Mouse (Mus musculus) kidney, postnatal 4 days (tissue): Measurements from ENCODE around the gene Elovl7.

Experiments used
- DNase-seq, 2 experiments: peaks; one replicate each; pipeline ENCODE4 v3.0.0; 2021; ENCODE audit warnings: mixed read lengths in 2 of 2

Elovl7 gene

GRCm38 (mm10) chr13:108214081-108214484, at the start of gene Elovl7:
Gene Elovl7, plus strand, starts transcription at chr13:108214404.
- DNase-seq, result peak; percentile 86 to 93

GRCm38 (mm10) chr13:108164621-108165020, 49.6 kb upstream of the Elovl7 start:
- no peak for DNase-seq

GRCm38 (mm10) chr13:108170002-108170401, 44.2 kb upstream of the Elovl7 start:
- no peak for DNase-seq

DNA sequence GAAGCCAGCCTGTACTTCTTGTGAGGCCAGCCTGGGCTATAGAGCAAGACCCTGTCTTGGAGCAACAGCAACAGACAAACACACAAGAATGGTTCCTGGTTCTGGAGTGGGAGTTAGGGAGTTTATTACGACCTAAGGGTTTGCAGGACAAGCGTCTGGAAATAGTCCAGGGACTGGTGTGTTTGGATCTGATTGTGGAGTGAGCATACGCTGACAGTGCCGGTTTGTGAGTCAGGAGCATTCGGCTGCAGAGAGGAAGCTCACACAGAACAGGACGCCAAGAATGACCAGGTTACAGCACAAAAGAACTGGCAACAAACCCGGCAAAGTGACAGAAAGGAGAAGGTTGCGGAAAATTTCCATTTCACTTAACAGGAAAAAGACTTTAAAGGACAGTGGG, 43.7 kb upstream of the Elovl7 start:
- DNase-seq, result no peak

DNA sequence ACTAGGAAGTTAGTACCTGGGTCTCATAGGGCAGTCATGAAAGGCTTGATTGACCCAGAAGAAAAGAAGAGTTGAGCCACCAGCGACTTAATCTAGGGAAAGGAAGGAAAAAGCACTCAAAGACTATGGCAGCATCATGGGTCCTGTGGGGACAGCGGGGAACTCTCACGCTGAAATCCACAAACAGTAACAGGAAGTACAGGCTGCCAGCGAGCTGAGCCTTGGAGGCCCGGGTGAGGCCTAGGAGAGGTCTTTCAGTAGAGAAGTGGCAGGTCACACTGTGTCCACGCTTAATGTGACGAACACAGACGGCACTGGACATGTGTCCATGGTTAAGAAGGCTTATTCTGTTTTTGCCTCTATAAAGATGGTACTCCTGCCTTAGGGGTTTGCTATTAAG, 34.6 kb upstream of the Elovl7 start:
- DNase-seq, result no peak

DNA sequence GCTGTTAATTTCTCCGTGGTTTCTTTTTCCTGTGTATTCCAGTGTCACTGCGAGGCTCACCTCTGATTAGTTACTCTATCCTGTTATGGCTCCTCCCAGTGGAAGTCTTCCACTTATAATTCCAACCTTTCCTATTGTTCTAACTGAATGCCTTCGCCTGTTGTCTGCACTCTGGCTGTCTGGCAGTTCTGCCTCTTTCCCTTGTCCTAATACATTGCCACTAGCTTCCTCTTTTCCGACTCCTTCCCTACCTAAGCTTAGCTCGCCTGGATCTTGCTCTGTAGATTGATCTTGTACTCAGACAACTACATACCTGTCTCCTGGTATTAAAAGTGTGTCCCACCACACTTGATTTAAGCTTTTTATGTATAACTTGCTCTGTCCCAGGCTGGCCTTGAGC, 33.4 kb upstream of the Elovl7 start:
- DNase-seq, result no peak

GRCm38 (mm10) chr13:108184743-108185255, 29.4 kb upstream of the Elovl7 start:
- DNase-seq, result no peak

- DNase-seq, result no peak
Observed at GRCm38 (mm10) chr13:108185530-108185929, 28.7 kb upstream of the Elovl7 start.

DNA sequence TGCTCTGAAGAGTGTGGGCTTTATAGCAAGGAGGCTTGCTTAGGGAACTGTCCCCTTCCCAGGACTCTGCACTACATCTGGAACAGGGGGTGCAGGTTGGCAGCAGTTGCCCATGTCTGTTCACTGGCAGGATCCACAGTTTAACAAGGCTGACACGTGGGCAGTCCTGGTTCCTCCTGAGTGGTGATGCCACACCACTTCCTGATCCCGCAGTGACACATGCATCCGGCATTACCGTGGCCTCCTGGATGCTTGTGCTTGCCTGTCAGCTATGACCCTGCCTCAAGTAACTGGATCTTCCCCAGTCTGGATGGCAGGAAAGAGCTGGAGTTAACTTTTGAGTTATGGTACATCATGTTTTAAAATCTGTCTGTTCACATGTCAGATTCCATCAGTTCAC, 26.2 kb upstream of the Elovl7 start:
- peak in 1 of 2 experiments; percentile 3 for DNase-seq

DNA sequence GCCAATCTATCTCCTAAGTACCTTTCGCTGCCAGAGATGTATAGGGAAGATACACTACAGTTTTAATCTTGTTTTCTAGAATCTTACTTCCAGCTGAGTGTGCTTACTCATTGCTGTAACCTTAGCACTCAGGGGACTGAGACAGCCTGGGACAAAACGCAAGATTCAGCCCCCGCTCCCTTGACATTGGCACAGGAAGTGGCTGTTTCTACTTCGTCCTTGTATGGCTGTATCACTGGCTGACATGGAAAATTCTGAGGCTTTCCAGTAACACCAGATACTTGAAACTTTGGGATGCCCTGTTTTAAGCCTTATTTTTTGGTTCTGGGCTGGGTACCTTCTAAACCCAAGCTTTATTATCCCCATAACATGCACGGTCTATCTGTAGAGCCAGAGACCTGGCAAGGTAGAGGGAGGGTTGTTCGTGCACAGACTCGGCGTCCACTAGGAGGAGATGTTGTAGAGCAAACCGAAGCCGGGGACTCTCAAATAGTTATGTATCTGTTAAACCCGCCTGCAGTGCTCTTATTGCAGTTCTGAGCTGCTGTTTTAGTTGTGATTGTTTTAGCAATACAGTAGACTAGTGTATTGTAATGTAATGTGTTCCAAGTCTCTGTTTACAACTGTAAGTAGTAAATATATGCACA, 23.0 kb upstream of the Elovl7 start:
- peak; percentile 73 to 76 for DNase-seq

DNA sequence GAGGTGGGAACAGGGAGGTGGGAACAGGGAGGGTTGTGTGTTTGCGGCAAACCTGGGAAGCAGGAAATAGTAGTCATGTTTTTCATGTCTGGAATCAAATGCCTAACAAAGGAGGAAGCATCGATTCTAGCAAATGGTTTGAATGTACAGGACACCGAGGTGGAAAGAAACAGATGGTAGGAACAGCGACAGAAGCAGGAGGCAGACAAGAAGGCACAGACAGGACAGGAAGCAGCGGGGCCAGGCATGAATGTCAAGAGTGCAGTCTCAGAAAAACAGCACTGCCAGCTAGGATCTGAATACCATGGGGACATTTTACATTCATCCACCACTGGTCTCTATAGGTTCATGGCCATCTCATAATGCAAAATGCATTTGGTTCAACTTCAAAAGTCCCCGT, 18.7 kb upstream of the Elovl7 start:
- DNase-seq, result no peak

- DNase-seq, result no peak
Observed at GRCm38 (mm10) chr13:108204857-108205256, 9.3 kb upstream of the Elovl7 start.

DNA sequence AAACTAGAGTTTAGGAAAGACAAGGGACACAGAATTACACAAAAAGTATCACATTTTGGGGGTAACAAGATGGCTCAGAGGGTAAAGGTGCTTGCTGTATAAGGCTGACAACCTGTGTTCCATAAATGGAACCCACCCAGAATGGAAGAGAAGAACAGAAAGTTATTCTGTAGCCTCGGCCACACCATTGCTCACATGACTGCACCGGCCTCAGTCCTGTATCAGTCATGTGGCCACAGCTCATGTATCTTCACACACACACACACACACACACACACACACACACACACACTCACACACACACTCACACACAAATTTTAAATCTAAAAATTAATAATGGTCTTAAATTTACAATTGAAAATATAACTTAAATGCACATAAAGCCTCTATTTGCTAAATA, 6.8 kb upstream of the Elovl7 start:
- no peak for DNase-seq

- no peak for DNase-seq
Observed at GRCm38 (mm10) chr13:108208090-108208489, 6.1 kb upstream of the Elovl7 start.

- DNase-seq, result no peak
Observed at GRCm38 (mm10) chr13:108210960-108211359, 3.2 kb upstream of the Elovl7 start.

DNA sequence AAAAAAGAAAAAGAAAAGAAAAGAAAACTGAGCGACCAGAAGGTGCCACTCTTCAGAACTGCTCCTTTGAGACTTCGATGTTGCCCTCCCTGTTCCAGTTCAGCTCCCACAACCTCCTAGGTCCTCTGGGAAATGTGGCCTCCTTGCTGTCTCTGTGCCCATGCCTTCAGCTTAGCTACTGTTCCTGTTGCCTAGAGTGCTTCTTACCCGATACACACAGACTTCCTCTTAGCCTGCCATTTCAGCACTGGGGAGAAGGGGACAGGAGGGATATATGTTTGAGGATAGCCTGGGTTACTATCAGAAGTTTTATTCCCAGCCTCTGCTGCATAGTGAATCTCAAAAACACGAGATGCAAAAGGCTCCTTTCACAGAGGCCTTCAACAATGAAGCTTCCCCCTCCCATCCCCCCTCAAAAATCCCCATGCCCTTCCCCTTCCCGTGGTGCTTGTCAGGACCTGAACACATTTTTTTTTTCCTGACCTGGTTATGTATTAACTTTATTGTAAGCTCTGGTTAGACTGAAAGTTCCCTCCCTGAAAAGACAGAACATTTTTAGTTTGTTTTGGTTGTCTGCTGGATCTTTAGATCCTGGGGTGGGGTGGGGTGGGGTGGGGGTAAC, 1.7 kb upstream of the Elovl7 start:
- DNase-seq, result peak in 1 of 2 experiments; percentile 46

GRCm38 (mm10) chr13:108214485-108215107, 392 bp downstream of the Elovl7 start:
- peak; percentile 51 to 68 for DNase-seq

DNA sequence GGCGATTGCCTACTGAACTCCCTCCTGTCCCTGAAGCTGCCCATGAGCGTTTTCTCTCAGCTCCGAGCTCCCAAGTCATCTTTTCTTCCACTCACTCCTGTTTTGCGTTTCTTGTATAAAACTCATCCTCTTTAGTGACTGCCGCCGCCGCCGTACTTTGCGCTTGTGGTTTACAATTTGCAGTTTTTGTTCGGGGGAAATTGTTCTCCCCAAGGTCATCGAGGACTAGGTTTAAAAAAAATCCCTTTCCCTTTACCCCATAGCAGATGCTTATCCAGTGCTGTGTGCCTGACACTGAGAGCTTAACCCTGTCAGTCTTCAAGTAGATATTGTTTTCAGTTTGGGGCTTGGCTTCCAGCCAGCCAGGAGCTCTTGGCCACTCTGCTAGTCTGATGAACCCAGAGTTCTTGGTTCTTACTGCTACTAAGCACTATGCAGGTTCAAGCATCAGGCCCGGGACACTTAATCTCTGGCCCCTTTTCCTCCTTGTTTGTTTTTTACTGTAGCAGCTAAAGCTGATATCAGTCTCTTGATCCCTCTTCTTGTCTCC, 1.1 kb downstream of the Elovl7 start:
- peak in 1 of 2 experiments; percentile 24 for DNase-seq

- DNase-seq, result no peak
Observed at GRCm38 (mm10) chr13:108219773-108220172, 5.6 kb downstream of the Elovl7 start.

DNA sequence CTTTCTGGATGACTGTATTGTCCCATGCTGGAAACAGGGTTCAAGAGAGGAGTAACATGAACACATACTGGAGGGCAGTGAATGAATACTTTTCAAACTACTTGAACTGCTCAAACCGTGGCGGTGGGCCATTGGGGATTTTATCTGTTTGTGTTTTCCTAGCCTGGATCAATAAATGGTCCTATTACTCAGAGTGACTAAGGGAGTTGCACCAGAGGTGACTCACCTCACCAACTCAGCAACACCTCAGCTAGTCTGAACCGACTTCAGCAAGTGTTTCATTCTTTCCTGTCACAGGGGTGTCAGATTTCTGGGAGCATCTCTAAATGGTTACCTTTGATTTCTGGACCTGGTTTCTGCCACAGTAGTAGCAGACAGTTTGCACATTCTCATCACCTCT, 15.0 kb downstream of the Elovl7 start:
- DNase-seq, result no peak

DNA sequence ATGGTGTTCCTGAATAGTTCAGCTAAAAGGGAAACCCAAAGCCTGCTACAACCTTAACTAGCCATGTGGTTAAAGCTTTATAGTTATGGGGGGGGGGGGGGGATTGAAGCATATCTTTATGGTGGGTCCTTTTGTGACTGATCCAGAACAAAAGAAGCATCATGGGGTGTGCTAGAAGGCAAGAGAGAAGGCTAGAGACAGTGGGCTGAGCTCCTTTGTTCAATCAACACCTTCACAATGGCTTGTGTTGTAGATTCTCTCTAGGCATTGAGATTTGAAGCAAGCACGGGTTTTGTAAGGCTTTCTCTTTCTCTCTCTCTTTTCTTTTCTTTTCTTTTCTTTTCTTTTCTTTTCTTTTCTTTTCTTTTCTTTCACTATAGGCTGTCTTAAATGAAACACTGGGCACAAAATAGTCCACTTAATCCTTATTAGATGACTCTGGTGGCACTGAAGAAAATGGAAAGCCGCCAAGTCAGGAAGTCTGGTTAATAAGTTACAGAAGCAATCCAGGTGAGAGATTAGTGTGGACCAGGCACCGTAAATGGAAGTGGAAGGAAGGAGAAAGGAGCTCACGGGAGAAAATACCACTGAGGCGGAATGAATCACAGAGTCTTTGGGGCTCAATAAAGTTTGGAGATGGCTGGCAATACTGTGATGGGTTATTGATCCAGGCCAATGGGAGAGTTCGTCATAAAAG, 15.6 kb downstream of the Elovl7 start:
- peak; percentile 10 to 32 for DNase-seq

DNA sequence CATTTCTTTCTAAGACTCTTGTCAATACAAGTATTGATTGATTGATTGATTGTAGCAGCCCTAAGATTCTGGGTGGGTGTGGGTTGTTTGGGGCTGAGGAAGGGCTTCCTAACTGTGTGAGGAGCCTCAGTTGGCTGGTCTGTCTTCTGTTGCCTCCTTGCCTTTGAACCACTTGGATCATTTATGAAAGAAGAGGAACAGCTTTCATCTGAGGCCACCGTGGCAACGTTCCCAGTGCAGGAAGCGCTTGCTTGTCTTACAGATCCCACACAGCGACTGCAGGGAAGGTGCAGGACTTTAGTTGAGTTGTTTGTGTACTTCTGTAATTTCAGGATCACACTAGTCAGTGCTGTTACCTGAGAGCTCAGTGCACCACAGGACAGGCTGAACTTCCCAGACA, 25.8 kb downstream of the Elovl7 start:
- DNase-seq, result peak; percentile 21 to 30

DNA sequence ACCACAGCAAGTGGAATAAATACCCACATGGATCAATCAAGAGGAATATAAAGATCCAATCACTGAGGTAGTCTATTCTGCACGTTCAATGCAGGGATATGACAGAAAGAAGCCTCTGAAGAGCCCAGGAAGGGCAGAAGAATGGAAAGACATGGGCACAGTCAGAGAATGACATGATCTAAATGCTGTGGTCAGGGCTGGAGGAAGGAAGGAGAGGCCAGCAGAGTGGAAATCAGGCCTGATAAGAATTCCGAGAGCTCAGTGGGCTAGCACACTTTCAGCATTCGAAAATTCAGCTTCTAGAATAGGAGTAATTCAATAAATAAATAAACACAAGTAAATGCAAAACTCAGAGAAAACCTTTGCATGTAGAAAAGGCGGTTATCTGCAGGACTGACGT, 27.5 kb downstream of the Elovl7 start:
- DNase-seq, result no peak
